ENCODE assay signal across 28 mouse cellular contexts in the genomic region with DNA sequence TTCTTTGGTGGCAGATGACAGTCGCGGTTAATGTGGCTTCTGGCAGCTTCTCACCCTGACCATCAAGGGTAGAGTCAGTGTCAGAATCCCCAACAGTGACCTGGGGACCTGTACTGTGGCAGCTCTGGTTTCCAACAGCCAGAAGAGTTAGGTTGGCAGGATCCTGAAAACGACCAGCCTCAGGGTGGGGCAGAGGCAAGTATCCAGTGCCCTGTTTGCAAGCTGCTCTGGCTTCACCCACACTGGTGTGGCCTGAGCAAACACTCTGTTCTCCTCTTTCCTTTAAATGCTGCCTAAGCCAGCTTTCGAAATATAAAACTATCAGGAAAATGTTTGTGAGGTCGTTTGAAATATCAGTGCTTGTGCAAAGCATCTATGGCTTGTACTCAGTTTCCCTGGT. TPM values are rescaled to one million over a fixed set of nuclear protein-coding genes. Genes with fewer than 3 reads are reported as not detected.
DNase-seq lines count a peak whose midpoint lies in the region; ATAC-seq and TF ChIP-seq lines count a peak whose summit lies in the region.
"Had no signal": no experiment of that assay in that cellular context is flagged by ENCODE, and none has a peak within 500 bp of the region (broad histone marks: within the 10 kb centered on the region; RNA-seq: fewer than 3 reads in every experiment).

No protein-coding gene starts in this region.

- H3K4me3 ChIP-seq in heart, embryonic 10.5 days, result no peak overlapping the region
- H3K4me3 ChIP-seq in lung, postnatal 0 days (ENCODE audit: low read depth, low read length), result no peak overlapping the region
- H3K4me3 ChIP-seq: embryonic facial prominence, embryonic 13.5 days; embryonic facial prominence, embryonic 15.5 days; erythroblast, embryonic 14.5 days; forebrain, embryonic 10.5 days; forebrain, embryonic 12.5 days had no signal

- H3K36me3 ChIP-seq in heart, embryonic 10.5 days, result peaks cover 16% of the 10 kb centered on the region
- H3K36me3 ChIP-seq in lung, postnatal 0 days (ENCODE audit: insufficient read depth, low read length), result no peaks in the 10 kb centered on the region

- TF ChIP-seq CTCF in lung, postnatal 0 days (IDR thresholded peaks at IDR 0.05), result no peak

- H3K9ac ChIP-seq in lung, postnatal 0 days (replicated peaks; ENCODE audit: low read depth), result no peak overlapping the region
- H3K9ac ChIP-seq: embryonic facial prominence, embryonic 13.5 days; embryonic facial prominence, embryonic 15.5 days; forebrain, embryonic 12.5 days had no signal

- H3K27ac ChIP-seq in heart, embryonic 10.5 days, result no peak overlapping the region
- H3K27ac ChIP-seq in lung, postnatal 0 days (ENCODE audit: low read length), result no peak overlapping the region
- H3K27ac ChIP-seq: embryonic facial prominence, embryonic 13.5 days; embryonic facial prominence, embryonic 15.5 days; forebrain, embryonic 10.5 days; forebrain, embryonic 12.5 days had no signal

- no peak overlapping the region for H3K4me2 ChIP-seq in lung, postnatal 0 days (replicated peaks; ENCODE audit: low read depth, low read length)
- H3K4me2 ChIP-seq: embryonic facial prominence, embryonic 13.5 days; embryonic facial prominence, embryonic 15.5 days; forebrain, embryonic 12.5 days had no signal

- no peaks in the 10 kb centered on the region for H3K4me1 ChIP-seq in heart, embryonic 10.5 days
- no peaks in the 10 kb centered on the region for H3K4me1 ChIP-seq in lung, postnatal 0 days (ENCODE audit: insufficient read depth, low read depth, low read length)
- H3K4me1 ChIP-seq: embryonic facial prominence, embryonic 13.5 days; embryonic facial prominence, embryonic 15.5 days; forebrain, embryonic 10.5 days; forebrain, embryonic 12.5 days had no signal

- ATAC-seq in lung, postnatal 0 days, result peak; percentile 79; the same call in 1 of the 2 replicates
- ATAC-seq: activated CD4-positive, CD25-positive, alpha-beta regulatory T cell, adult 4 months; CD4-positive, CD25-positive, alpha-beta regulatory T cell, adult 4 months; forebrain, embryonic 14.5 days; forebrain, embryonic 16.5 days; Patski had no signal

- no peaks in the 10 kb centered on the region for H3K9me3 ChIP-seq in heart, embryonic 10.5 days
- H3K9me3 ChIP-seq in lung, postnatal 0 days (ENCODE audit: low read length), result no peaks in the 10 kb centered on the region
- H3K9me3 ChIP-seq: embryonic facial prominence, embryonic 13.5 days; embryonic facial prominence, embryonic 15.5 days; forebrain, embryonic 10.5 days; forebrain, embryonic 12.5 days; G1E had no signal

- 68% methylated on average over 5 of the region's 5 CpGs for WGBS in heart, embryonic 10.5 days
- 56% methylated on average over 5 of the region's 5 CpGs for WGBS in lung, postnatal 0 days

- TF ChIP-seq EP300 in lung, postnatal 0 days (IDR thresholded peaks at IDR 0.05), result no peak

- peak; percentile 78 for DNase-seq in heart, adult 11 months
- no peak for DNase-seq in heart, embryonic 10.5 days (ENCODE audit: low spot score)
- peak; percentile 40 for DNase-seq in lung, postnatal 0 days (ENCODE audit: low spot score)
- no peak for DNase-seq in lung, postnatal 10 days
- DNase-seq in lung, postnatal 36 days, result peak; percentile 32
- no peak for DNase-seq in lung, postnatal 25 days (ENCODE audit: low spot score)
- DNase-seq: adrenal gland, adult 8-10 months; adrenal gland, postnatal 14 days; adrenal gland, postnatal 36 days; B cell, adult 2 months; cerebellum, adult 11-12 months; cerebellum, adult 2 months; cerebellum, adult 9-10 months; cerebellum, postnatal 10 days; cerebellum, postnatal 25 days; embryo, embryonic 11 days had no signal

- no peaks in the 10 kb centered on the region for H3K27me3 ChIP-seq in heart, embryonic 10.5 days (ENCODE audit: insufficient read depth, poor library complexity, severe bottlenecking)
- H3K27me3 ChIP-seq in lung, postnatal 0 days (replicated peaks; ENCODE audit: insufficient read depth, low read length), result no peaks in the 10 kb centered on the region
- H3K27me3 ChIP-seq: CH12.LX; embryonic facial prominence, embryonic 13.5 days; embryonic facial prominence, embryonic 15.5 days; forebrain, embryonic 12.5 days; Patski had no signal

RNA-seq across cellular contexts. Expression of a gene that starts 6.7 kb away (rescaled TPM):
- polyA plus RNA-seq in heart, embryonic 10.5 days (2016; fragmentation: Nextera tagmentation; extraction: Ambion mirVana), result 0.07 and 0.11 TPM in 2 replicates
- 7.6 and 7.7 TPM in 2 replicates for polyA plus RNA-seq in lung, postnatal 0 days (2015; fragmentation: Nextera tagmentation; extraction: Ambion mirVana)
- polyA plus RNA-seq: CD4-positive, CD25-positive, alpha-beta regulatory T cell, adult 4 months had no signal

RNA-seq across cellular contexts. Expression of a gene that starts 19.7 kb away (rescaled TPM):
- polyA plus RNA-seq in heart, embryonic 10.5 days (2016; fragmentation: Nextera tagmentation; extraction: Ambion mirVana), result 79.4 and 85.3 TPM in 2 replicates
- polyA plus RNA-seq in lung, postnatal 0 days (2015; fragmentation: Nextera tagmentation; extraction: Ambion mirVana), result 113 and 115 TPM in 2 replicates

RNA-seq across cellular contexts. Expression of a gene that starts 25.2 kb away (rescaled TPM):
- polyA plus RNA-seq in heart, embryonic 10.5 days (2016; fragmentation: Nextera tagmentation; extraction: Ambion mirVana), result 0.14 and 0.52 TPM in 2 replicates
- 0.93 and 1.3 TPM in 2 replicates for polyA plus RNA-seq in lung, postnatal 0 days (2015; fragmentation: Nextera tagmentation; extraction: Ambion mirVana)
- polyA plus RNA-seq: erythroblast, embryonic 14.5 days; G1E had no signal

RNA-seq across cellular contexts. Expression of a gene that starts 47.9 kb away (rescaled TPM):
- polyA plus RNA-seq in heart, embryonic 10.5 days (2016; fragmentation: Nextera tagmentation; extraction: Ambion mirVana), result 96.2 and 144 TPM in 2 replicates
- 283 and 288 TPM in 2 replicates for polyA plus RNA-seq in lung, postnatal 0 days (2015; fragmentation: Nextera tagmentation; extraction: Ambion mirVana)

Comparison
In these comparisons a context has a peak if more than half of its experiments do, and no peak if none do; other contexts are left out.
1. DNase-seq: peak in heart, adult 11 months (single experiment), lung, postnatal 0 days (single experiment) and lung, postnatal 36 days (single experiment); none in heart, embryonic 10.5 days (single experiment), lung, postnatal 10 days (single experiment) and lung, postnatal 25 days (single experiment).